Mouse (Mus musculus): ENCODE measurements around the gene Ttyh3.

GRCm38 (mm10) chr5:140651231-140651630 is 2.4 kb upstream of the Ttyh3 start:
- TF ChIP-seq POLR2A (IDR thresholded peaks at IDR 0.05; ENCODE audit: low read depth, low read length) (no peak), CTCF (IDR thresholded peaks at IDR 0.05; ENCODE audit: extremely low read depth, insufficient read length, insufficient replicate concordance, low read depth, low read length) (no peak)

All from small intestine, adult 2 months (tissue).